Mouse (Mus musculus): ENCODE data around the gene 1190007I07Rik. TPM values are rescaled to one million over a fixed set of nuclear protein-coding genes. Genes with fewer than 3 reads are reported as not detected.

1190007I07Rik gene
- polyA plus RNA-seq (2016; fragmentation: Nextera tagmentation; extraction: Ambion mirVana) = 55.1 and 58.8 TPM in 2 replicates

- no peaks in the 10 kb centered on the region for H3K9me3 ChIP-seq (replicated peaks)
- WGBS (ENCODE audit: insufficient replicate concordance) = under 1% methylated on average over 56 of the region's 61 CpGs
- peaks cover 12% of the 10 kb centered on the region for H3K4me1 ChIP-seq
- peak; percentile 89 for ATAC-seq
- H3K9ac ChIP-seq = peak within 1 kb of the TSS; percentile 80
- peaks cover 10% of the 10 kb centered on the region for H3K36me3 ChIP-seq
- peak within 1 kb of the TSS; percentile 79 for H3K4me3 ChIP-seq
- H3K27me3 ChIP-seq (replicated peaks) = no peaks in the 10 kb centered on the region
- H3K27ac ChIP-seq = peak within 1 kb of the TSS; percentile 79
- H3K4me2 ChIP-seq = peak within 1 kb of the TSS; percentile 79
Measured at GRCm38 (mm10) chr10:82622671-82623552, at the start of gene 1190007I07Rik. Gene 1190007I07Rik (minus strand): TSS chr10:82623228.

DNA sequence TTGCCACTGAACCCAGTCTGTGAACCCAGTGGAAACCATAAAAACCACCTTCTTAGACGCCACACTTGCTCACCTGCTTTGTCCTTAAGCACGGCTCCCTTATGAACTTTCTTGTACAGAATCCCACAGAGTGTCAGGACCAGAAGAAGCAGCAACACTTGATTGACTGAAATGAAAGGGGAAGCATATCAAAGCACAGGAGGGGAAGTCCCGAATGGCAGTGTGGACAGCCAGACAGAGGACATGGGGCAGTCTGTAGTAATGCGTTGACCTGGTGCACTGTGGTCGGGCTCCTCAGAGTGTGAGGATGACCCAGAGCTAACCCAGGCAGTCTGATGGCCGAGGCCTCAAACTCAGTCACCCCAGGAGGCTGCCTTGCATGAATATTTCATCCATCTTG lies 47.2 kb upstream of the 1190007I07Rik start:
- H3K9ac ChIP-seq = no peak overlapping the region

GRCm38 (mm10) chr10:82666436-82667234 lies 43.6 kb upstream of the 1190007I07Rik start:
- peak overlapping the region; percentile 22; the same call in 1 of the 2 replicates for H3K4me3 ChIP-seq
- H3K4me1 ChIP-seq = peaks cover 8% of the 10 kb centered on the region; the same call in 1 of the 2 replicates
- H3K27me3 ChIP-seq (replicated peaks) = no peaks in the 10 kb centered on the region
- 16% methylated on average over 22 of the region's 22 CpGs for WGBS (ENCODE audit: insufficient replicate concordance)
- no peak overlapping the region for H3K27ac ChIP-seq
- ATAC-seq = peak; percentile 83
- H3K36me3 ChIP-seq = no peaks in the 10 kb centered on the region
- H3K9me3 ChIP-seq (replicated peaks) = no peaks in the 10 kb centered on the region
- H3K9ac ChIP-seq = no peak overlapping the region
- H3K4me2 ChIP-seq = peak overlapping the region; percentile 53

More for the DNA sequence above, 47.2 kb upstream of the 1190007I07Rik start:
- no peak overlapping the region for H3K4me2 ChIP-seq
- no peak overlapping the region for H3K27ac ChIP-seq
- WGBS (ENCODE audit: insufficient replicate concordance) = 41% methylated on average over 6 of the region's 6 CpGs
- H3K4me1 ChIP-seq = peaks cover 8% of the 10 kb centered on the region; the same call in 1 of the 2 replicates
- no peaks in the 10 kb centered on the region for H3K9me3 ChIP-seq (replicated peaks)
- no peaks in the 10 kb centered on the region for H3K36me3 ChIP-seq
- no peak overlapping the region for H3K4me3 ChIP-seq
- no peak for ATAC-seq
- H3K27me3 ChIP-seq (replicated peaks) = no peaks in the 10 kb centered on the region

DNA sequence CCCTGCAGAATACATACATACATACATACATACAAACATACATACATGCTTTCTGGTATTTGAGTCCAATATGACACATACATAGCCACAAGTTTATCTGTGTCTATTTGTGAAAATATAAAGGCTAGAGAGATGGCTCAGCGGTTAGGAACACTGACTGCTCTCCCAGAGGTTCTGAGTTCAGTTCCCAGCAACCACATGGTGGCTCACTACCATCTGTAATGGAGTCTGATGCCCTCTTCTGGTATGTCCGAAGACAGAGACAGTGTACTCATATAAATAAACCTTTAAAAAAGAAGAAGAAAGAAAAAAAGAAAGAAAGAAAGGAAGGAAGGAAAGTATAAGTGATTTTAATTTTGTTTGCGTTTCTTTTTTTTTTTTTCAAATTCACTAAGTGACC lies 42.9 kb upstream of the 1190007I07Rik start:
- Histone ChIP-seq H3K27ac (no peak overlapping the region), H3K27me3 (replicated peaks) (no peaks in the 10 kb centered on the region), H3K4me2 (no peak overlapping the region), H3K4me1 (peaks cover 8% of the 10 kb centered on the region; the same call in 1 of the 2 replicates), H3K9ac (no peak overlapping the region), H3K9me3 (replicated peaks) (no peaks in the 10 kb centered on the region), H3K36me3 (no peaks in the 10 kb centered on the region), H3K4me3 (no peak overlapping the region)
- 56% methylated on average over 3 of the region's 3 CpGs for WGBS (ENCODE audit: insufficient replicate concordance)
- no peak for ATAC-seq

DNA sequence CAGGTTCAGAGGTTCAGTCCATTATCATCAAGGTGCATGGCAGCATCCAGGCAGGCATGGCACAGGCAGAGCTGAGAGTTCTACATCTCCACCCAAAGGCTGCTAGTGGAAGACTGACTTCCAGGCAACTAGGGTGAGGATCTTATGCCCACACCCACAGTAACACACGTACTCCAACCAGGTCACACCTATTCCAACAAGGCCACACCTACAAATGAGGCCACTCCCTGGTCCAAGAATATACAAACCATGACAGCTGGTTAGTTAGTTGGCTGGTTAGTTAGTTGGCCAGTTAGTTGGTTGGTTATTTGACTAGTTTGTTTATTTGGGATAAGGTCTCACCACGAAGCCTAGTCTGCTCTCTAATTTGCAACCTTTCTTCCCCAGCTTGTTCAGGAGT lies 40.3 kb upstream of the 1190007I07Rik start:
- Histone ChIP-seq H3K27me3 (replicated peaks) (no peaks in the 10 kb centered on the region), H3K4me2 (no peak overlapping the region), H3K27ac (no peak overlapping the region), H3K4me3 (no peak overlapping the region), H3K36me3 (no peaks in the 10 kb centered on the region), H3K4me1 (peaks cover 8% of the 10 kb centered on the region; the same call in 1 of the 2 replicates), H3K9ac (no peak overlapping the region), H3K9me3 (replicated peaks) (no peaks in the 10 kb centered on the region)
- WGBS (ENCODE audit: insufficient replicate concordance) = 60% methylated on average over 2 of the region's 2 CpGs
- no peak for ATAC-seq

DNA sequence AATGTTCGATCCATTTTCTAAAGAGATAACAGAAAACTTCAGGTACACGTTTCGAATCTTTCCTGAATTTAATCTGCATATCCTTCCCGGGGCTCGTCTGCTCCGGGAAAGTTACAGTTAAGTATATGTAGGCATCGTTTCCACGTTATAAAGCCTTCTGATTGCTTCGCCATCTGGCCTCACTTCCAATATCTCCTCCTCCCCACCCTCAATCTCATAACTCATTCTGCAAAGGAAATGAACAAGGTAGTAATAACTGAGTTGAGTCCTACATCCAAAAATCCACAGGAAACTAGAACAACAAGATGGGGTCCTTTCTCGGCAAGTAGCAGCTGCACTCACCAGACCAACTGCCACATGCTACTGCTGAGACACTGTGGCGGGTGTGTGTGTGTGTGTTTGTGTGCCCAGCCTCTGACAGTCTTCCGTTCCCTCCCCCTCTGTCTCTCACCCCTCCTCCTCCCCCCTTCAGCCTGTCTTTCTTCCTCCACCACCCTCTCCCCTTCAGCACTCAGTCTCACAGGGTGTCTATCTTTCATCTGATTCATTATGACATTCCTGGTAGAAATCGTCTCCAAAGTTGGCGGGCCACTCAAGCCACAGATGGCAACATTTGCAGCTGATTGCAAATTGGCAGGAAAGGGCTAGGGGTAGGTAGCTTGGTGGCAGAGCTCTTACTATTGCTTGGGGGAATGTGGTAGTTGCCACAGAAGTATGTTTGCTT lies 39.4 kb upstream of the 1190007I07Rik start:
- ATAC-seq = no peak
- WGBS (ENCODE audit: insufficient replicate concordance) = 70% methylated on average over 14 of the region's 14 CpGs

DNA sequence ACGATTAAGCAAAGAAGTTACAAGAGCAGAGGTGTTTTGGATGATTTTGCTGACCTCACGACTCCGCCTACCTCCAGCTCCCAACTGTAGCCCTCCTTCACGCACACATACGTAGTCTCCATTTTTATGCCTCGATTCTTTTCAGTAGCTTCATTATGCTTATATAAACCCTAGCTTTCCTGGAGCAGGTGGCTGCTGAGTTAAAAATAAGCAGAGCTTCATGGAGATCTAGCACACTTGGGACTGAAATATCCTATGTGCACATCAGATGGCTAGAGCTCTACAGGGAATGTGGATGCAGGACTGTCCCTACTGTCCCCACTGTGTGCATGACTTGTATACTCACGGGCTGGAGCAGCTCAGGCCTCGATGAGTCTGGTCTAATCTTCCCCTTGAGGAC lies 38.8 kb upstream of the 1190007I07Rik start:
- no peak overlapping the region for H3K4me2 ChIP-seq
- no peak overlapping the region for H3K27ac ChIP-seq
- WGBS (ENCODE audit: insufficient replicate concordance) = 73% methylated on average over 8 of the region's 8 CpGs
- H3K36me3 ChIP-seq = no peaks in the 10 kb centered on the region
- no peak overlapping the region for H3K4me3 ChIP-seq
- peaks cover 6% of the 10 kb centered on the region; the same call in 1 of the 2 replicates for H3K4me1 ChIP-seq
- H3K9ac ChIP-seq = no peak overlapping the region
- ATAC-seq = no peak
- H3K9me3 ChIP-seq (replicated peaks) = no peaks in the 10 kb centered on the region
- H3K27me3 ChIP-seq (replicated peaks) = no peaks in the 10 kb centered on the region

More for the DNA sequence above, 39.4 kb upstream of the 1190007I07Rik start:
- Histone ChIP-seq H3K27ac (no peak overlapping the region), H3K27me3 (replicated peaks) (no peaks in the 10 kb centered on the region), H3K4me1 (peaks cover 8% of the 10 kb centered on the region; the same call in 1 of the 2 replicates), H3K36me3 (no peaks in the 10 kb centered on the region), H3K9me3 (replicated peaks) (no peaks in the 10 kb centered on the region), H3K9ac (no peak overlapping the region), H3K4me3 (no peak overlapping the region), H3K4me2 (no peak overlapping the region)

GRCm38 (mm10) chr10:82654581-82654980 lies 31.6 kb upstream of the 1190007I07Rik start:
- H3K4me3 ChIP-seq = no peak overlapping the region
- no peak overlapping the region for H3K27ac ChIP-seq
- H3K9ac ChIP-seq = no peak overlapping the region
- no peaks in the 10 kb centered on the region for H3K4me1 ChIP-seq
- ATAC-seq = no peak
- H3K27me3 ChIP-seq (replicated peaks) = no peaks in the 10 kb centered on the region
- 76% methylated on average over 3 of the region's 3 CpGs for WGBS (ENCODE audit: insufficient replicate concordance)
- peaks cover 16% of the 10 kb centered on the region for H3K36me3 ChIP-seq
- H3K9me3 ChIP-seq (replicated peaks) = no peaks in the 10 kb centered on the region
- no peak overlapping the region for H3K4me2 ChIP-seq

GRCm38 (mm10) chr10:82652625-82653024 lies 29.6 kb upstream of the 1190007I07Rik start:
- Histone ChIP-seq H3K9ac (no peak overlapping the region), H3K36me3 (peaks cover 24% of the 10 kb centered on the region), H3K27ac (no peak overlapping the region), H3K4me3 (no peak overlapping the region), H3K4me2 (no peak overlapping the region), H3K9me3 (replicated peaks) (no peaks in the 10 kb centered on the region), H3K27me3 (replicated peaks) (no peaks in the 10 kb centered on the region), H3K4me1 (no peaks in the 10 kb centered on the region)
- no peak for ATAC-seq
- WGBS (ENCODE audit: insufficient replicate concordance) = 55% methylated on average over 5 of the region's 5 CpGs

- 76% methylated on average over 5 of the region's 5 CpGs for WGBS (ENCODE audit: insufficient replicate concordance)
- no peak overlapping the region for H3K4me3 ChIP-seq
- H3K9ac ChIP-seq = no peak overlapping the region
- no peaks in the 10 kb centered on the region for H3K9me3 ChIP-seq (replicated peaks)
- H3K27ac ChIP-seq = no peak overlapping the region
- H3K36me3 ChIP-seq = peaks cover 37% of the 10 kb centered on the region
- H3K4me2 ChIP-seq = no peak overlapping the region
- no peaks in the 10 kb centered on the region for H3K27me3 ChIP-seq (replicated peaks)
- no peaks in the 10 kb centered on the region for H3K4me1 ChIP-seq
- ATAC-seq = no peak
Measured at GRCm38 (mm10) chr10:82651221-82651620, 28.2 kb upstream of the 1190007I07Rik start.

DNA sequence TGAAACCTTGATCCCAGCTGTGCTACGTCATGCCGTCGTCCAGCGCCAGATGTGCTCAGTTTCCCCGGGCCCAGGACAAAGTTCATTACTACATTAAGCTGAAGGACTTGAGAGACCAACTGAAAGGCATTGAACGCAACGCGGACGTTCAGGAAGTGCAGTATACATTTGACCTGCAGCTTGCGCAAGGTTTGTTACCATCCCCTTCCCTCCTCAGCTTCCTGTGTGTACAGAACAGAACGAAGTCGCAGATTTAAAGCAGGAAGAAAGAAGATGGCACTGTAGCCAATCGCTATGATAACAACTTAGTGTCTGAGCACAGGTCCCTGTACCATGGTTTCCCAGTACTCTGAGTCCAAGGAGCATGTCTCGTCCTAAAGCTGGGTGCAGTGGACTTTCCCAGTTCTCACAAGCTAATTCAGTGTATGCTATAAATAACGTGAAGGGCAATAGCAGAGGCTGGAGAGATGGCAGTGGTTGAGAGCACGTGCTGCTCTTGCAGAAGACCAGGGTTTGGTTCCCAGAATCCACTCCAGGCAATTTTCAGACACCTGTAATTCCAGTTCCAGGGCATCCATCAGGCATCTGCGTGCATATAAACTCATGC lies 24.3 kb upstream of the 1190007I07Rik start:
- H3K9me3 ChIP-seq (replicated peaks) = no peaks in the 10 kb centered on the region
- no peak for ATAC-seq
- H3K4me3 ChIP-seq = no peak overlapping the region
- no peaks in the 10 kb centered on the region for H3K4me1 ChIP-seq
- no peaks in the 10 kb centered on the region for H3K27me3 ChIP-seq (replicated peaks)
- no peak overlapping the region for H3K4me2 ChIP-seq
- WGBS (ENCODE audit: insufficient replicate concordance) = 70% methylated on average over 17 of the region's 17 CpGs
- H3K36me3 ChIP-seq = peaks cover 75% of the 10 kb centered on the region
- H3K27ac ChIP-seq = no peak overlapping the region
- H3K9ac ChIP-seq = no peak overlapping the region

Measured in liver, embryonic 12.5 days (tissue).